Mouse (Mus musculus) cerebellum, adult 8-10 months (tissue): ENCODE measurements around the gene Abcb9.

Experiments
- DNase-seq: peaks from one replicate; pipeline ENCODE4 v3.0.0; 2022

Abcb9 gene

GRCm38 (mm10) chr5:124029220-124030035 lies 66.2 kb downstream of the Abcb9 start:
- DNase-seq = peak; percentile 36

DNA sequence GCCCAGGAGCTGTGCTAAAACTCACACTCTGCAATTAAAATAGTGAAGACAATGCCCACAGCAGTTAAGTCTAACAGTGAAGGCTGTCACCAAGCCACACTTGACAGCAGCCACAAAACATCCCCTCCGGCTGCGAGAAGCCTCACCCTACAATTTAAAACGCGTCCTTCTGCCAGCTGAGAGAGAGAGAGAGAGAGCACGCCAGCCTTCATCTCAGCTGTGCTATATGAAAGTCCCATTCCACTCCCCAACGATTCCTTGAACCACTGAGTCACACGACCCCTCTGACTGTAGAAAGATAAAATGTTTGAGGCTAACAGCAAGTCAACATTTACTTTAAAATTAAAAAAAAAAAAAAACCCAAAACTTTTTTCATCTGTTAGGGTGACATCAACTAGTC lies 66.9 kb downstream of the Abcb9 start:
- DNase-seq = no peak

- no peak for DNase-seq
These were observed 67.7 kb downstream of the Abcb9 start for GRCm38 (mm10) chr5:124027702-124028470.

DNA sequence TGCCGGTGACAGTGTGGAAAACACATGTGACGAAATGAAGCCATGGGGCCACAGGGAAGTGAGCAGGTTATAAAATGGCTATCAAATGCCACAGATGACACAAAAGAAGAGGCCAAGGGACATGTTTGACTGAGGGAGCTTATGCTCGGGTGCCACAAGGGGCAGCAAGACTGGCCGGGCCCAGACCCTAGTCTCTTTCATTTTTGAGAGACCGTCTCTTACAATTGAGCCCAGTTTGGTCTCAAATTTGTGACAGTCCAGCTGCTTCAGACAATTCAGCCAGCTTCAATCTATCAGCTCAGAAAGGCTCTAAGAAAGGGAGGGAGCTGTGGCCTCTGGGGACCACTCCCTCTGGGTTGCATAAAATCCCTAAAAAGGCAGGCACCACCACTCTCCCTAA lies 69.0 kb downstream of the Abcb9 start:
- peak; percentile 21 for DNase-seq

DNA sequence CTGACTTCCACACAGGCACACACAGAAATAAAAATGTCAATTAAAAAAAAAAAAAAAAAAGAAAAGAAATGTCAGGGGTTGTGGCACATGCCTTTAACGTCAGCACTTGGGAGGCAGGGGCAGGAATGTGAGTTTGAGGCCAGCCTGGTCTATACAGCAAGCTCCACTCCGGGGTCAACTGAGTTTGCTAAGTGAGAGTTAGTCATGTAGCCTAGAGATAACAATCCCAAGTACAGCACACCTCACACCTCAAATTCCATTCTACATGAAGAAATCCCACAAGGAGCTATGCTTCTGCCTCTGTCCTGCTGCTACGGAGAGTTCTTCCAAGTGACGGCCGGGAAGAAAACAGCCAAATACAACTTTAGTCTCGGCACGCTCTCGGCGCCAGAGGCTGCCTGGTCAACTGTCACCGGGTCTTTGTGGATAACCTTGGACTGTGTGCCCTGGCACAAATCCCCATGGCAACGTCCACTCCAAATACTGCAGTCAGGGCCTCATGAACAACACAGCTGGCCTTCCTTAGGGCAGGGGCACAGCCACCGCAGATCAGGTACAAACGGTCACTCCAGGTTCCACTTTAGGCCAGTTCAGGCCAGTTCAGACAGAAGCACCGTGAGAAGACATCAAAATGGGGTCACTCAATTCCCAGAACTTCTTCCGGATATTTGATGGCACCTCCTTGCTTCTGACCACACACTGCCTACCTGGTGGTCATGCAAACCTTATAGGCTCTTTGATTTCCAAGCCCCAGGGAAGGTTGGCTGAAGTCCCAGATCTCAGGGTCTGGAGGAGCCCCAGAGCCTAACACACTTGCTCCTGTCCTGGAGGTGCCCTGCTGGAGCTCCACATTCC lies 69.8 kb downstream of the Abcb9 start:
- DNase-seq = peak; percentile 33

DNA sequence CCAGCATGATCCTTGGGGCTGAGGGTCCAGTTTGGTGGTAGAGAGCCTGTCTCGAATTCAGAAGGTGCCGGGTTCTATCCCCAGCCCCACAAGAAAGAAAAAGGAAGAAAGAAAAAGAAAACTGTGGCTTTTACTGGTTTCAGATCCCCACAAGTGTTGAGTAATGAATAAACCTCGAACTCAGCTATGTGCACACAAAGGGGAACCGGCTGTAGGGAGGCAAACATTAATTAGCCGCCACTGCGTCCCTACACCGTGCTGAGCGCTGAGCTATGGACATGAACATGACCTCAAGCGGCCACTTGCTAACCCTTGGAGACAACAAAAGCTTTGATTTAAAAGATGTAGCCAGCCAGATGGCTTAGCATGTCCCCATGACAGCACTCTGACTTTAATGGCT lies 70.5 kb downstream of the Abcb9 start:
- DNase-seq = no peak

DNA sequence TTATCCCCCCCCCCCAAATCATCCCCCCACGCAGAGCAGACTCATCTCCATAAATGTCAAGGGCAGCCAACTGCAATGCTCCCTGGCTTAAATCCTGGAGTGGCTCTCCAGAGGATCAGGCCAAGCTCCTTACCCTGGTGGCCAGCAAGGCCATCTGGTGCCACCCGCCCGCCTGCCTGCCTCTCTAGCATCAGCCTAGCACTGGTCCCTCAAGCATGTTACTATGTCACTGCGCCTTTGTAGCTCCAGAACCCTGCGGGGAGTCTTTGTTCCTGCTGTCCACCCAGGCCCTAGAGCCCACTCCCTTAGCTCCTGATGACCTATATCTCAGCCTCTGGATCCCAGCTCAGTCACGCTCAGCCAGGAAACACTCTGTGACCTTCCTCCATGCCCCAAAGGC lies 70.9 kb downstream of the Abcb9 start:
- peak; percentile 75 for DNase-seq

DNA sequence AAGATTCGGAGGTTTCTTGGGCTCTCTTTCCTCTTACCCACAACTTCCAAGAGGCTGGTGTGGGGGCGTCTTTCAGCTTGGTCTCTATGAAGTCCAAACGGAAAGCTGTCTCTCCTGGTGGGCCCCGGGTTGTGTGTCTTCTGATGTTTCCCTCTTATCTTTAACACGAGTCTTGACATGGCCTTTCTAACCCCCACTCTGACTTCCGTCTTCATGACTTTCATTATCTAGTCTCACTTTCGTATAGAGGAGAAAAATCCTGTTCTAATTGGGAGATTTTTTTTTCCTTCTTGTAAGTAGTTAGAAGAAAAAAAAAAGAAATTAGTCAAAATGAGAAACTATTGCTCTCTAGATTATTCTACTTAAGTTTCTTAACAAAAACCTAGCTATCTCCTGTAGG lies 73.2 kb downstream of the Abcb9 start:
- no peak for DNase-seq

GRCm38 (mm10) chr5:124021701-124022100 lies 73.9 kb downstream of the Abcb9 start:
- peak; percentile 16 for DNase-seq

DNA sequence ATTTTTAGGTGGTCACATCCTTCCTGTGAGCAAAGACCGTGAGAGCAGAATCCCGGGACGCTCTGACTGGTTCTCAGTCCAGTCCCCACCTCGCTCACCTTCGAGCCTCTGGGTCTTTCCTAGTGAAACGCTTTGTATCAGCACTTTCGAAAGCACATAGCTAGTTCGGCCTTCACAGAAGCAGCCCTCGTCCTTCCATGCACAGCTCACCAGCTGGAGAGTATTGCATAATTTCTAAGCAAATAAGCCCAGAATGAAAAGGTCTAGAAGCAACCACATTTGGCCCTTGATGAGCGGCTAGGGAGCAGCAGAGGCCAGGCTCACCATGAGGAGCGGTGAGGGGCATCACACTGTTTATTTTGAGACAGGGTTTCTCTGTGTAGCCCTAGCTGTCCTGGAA lies 74.5 kb downstream of the Abcb9 start:
- DNase-seq = peak; percentile 6

DNA sequence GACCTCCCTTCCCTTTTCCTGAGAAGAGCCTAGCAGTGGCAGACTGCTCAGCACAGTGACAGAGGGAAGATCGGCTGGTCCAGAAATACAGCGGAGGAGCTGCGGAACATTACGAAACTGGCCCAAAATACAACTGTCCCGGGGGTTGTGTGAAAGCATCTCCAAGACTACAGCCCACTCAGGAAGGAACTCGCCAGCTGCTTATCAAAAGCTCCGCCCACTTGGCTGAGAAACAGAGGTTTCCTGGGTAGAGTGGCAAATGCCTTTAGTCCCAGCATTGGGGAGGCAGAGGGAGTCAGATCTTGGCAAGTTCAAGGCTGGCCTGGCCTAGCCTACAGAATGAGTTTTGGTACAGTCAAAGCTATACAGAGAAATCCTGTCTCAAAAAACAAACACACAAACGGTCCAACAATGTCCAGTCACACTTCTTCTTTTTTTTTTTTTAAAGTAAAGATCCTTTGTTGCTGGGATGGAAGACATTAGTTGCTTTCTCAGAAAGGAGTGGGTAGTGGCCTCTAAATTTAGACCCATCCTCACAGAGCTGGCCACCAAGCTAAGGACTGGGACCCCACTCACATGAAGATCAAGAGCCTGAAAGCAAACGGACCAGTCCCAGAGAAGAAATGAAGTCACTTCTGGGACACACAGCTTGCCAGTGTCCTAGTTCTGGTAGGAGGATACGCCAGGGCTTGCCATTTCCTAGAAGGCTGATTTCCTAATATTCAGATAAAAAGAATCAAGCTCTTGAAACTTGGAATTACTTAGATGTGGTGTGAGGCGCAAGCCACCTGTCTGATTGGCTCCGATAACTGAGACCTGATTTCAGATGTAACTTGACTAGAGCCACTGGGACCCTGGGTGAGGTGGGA lies 76.0 kb downstream of the Abcb9 start:
- peak; percentile 34 for DNase-seq

DNA sequence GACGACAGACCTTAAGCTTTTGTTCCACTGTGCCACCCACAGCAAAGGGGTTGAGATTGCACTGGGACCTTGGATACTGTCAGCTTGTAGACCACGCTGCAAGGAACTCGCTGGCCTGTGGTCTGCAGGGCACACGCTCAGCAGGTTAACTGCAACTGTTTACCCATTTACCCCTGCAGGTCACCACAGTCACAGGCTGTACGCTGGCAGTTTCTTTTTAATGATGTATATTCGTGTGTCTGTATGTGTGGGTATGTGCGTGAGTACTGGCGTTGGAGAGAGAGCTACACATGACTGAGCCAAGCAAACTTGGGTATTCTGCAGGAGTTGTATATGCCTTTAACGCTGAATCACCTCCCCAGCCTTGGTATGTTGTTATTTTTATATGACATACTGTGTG lies 76.9 kb downstream of the Abcb9 start:
- no peak for DNase-seq

DNA sequence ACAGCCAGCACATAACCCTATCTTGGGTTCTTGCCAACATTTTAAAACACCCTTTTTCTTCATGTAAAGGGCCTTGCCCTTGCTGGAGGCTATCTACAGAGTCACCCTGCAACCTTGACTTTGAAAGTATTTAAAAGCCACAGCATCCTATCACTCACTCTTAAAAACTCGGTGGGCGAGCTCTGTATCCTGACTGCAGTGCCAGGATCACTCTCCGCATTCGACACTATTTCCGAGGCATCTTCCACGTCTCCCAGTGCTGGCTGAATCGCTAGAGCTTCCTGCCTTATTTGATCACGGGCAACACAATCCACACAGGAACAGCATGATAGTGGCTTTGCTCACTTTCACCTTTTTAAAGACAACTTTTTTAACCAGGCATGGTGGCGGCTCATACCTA lies 77.7 kb downstream of the Abcb9 start:
- no peak for DNase-seq

GRCm38 (mm10) chr5:124016291-124016821 lies 79.2 kb downstream of the Abcb9 start:
- DNase-seq = no peak

- no peak for DNase-seq
These were observed 79.9 kb downstream of the Abcb9 start for GRCm38 (mm10) chr5:124015727-124016126.

DNA sequence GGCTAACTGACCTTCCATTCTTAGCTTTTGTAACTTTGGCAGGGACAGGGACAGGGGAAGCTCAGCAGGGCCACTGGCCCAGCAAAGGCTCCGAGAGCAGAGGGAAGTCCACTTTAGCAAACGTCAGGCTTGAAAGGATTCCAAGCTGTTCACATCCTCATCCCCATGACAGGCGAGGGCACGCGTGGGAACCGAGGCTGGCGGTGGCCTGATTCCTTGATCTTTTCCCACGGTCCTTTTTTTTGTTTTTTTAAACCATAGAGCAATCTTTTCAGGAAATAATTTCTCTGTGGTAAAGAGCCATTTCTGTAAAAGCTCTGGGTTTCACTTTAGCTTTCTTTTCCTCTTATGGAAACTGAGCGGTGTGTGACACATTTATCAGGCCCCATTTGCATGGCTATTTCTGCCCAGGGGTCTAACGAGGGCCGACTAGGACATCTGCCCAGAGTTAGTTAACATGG lies 80.8 kb downstream of the Abcb9 start:
- no peak for DNase-seq

- DNase-seq = no peak
These were observed 81.4 kb downstream of the Abcb9 start for GRCm38 (mm10) chr5:124014180-124014579.

DNA sequence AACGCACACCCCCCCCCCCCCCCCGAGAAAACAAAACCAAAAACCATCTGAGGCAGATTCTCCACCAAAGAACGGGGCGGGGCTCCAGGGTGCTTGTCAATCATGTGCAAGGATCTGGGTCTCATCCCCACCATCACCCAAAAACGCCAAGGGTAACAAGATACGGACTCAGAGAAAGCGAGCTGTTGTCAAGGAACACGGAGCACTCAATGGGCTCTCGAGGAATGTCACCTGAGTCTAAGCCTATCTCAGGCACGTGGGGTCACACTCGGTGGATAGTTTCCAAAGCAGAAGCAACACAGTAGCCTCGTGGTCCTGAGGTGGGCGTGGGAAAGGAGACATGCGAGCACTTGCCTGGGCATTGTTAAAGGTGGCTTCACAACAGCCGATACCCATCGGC lies 81.9 kb downstream of the Abcb9 start:
- no peak for DNase-seq

DNA sequence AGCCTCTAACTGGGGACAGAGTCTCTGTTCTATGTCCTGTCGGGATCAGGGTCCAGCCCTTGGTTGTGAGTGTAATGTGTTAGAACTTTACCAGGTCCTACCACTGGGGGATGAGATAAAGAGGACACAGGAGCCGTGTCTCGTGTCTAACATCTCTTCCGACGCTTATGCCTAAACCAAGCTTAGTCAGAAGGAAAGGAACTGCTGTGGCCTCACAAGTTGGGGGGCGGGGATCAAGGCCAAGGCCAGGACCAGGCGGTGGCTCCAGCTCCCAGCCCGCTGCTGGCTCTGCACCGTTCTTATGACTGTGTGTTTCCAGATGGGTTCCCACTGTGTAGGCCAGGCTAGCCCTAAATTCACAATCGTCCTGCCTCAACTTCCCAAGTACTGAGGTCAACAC lies 82.7 kb downstream of the Abcb9 start:
- no peak for DNase-seq

GRCm38 (mm10) chr5:124011927-124012326 lies 83.7 kb downstream of the Abcb9 start:
- no peak for DNase-seq
